Mouse (Mus musculus) small intestine, adult 2 months (tissue): ENCODE results near the gene Odf3. TPM values are rescaled to one million over a fixed set of nuclear protein-coding genes. Genes with fewer than 3 reads are reported as not detected.

Experiments
- H3K27ac ChIP-seq: fragments of 200-500 bp; 2 replicates; pipeline ENCODE4 v1.5.1; 2012; ENCODE audit warnings: low read depth, low read length, control low read depth, inconsistent platforms; ENCODE audit not compliant: insufficient read depth
- H3K27me3 ChIP-seq: fragments of 200-500 bp; 2 replicates; pipeline ENCODE4 v1.6.1; 2012; ENCODE audit warnings: mild to moderate bottlenecking, moderate library complexity, low read length, inconsistent platforms; ENCODE audit not compliant: control insufficient read depth, insufficient read depth
- H3K36me3 ChIP-seq: fragments of 200-500 bp; 2 replicates; pipeline ENCODE4 v1.6.1; 2012; ENCODE audit warnings: mild to moderate bottlenecking, low read length, control low read depth, inconsistent platforms; ENCODE audit not compliant: control insufficient read depth, insufficient read depth
- H3K4me1 ChIP-seq: fragments of 200-500 bp; 2 replicates; pipeline ENCODE4 v1.6.1; 2012; ENCODE audit warnings: low read length, inconsistent platforms, mixed read lengths; ENCODE audit not compliant: control insufficient read depth, insufficient read depth, insufficient read length
- H3K4me3 ChIP-seq: fragments of 200-500 bp; 2 replicates; pipeline ENCODE4 v1.5.1; 2012; ENCODE audit warnings: low read depth, mild to moderate bottlenecking, control low read depth, inconsistent platforms, low read length, moderate library complexity
- CTCF ChIP-seq: fragments of 200-500 bp; IDR thresholded peaks from 2 replicates; pipeline ENCODE4 v1.5.1; 2012; ENCODE audit warnings: low read depth, mild to moderate bottlenecking, control low read depth, inconsistent platforms, low read length, moderate library complexity, mixed read lengths; ENCODE audit not compliant: insufficient replicate concordance, insufficient read length; ENCODE audit errors: extremely low read depth
- POLR2A ChIP-seq: fragments of 200-500 bp; IDR thresholded peaks from 2 replicates; pipeline ENCODE4 v1.6.1; 2012; ENCODE audit warnings: low read depth, mild to moderate bottlenecking, control low read depth, inconsistent platforms, low read length, moderate library complexity
- WGBS: fragments of 180-500 bp; shearing (Covaris S2); methylation state at CpG from one replicate; pipeline ENCODE4 v1.1.7; 2018; 5-methylcytosine and 5-hydroxymethylcytosine counted together
- polyA plus RNA-seq: library from polyadenylated mRNA; depleted of rRNA; stranded (reverse); fragments of >200 nt; gene quantifications from 2 replicates; pipeline ENCODE4 v1.2.3, GENCODE M21; 2012; rRNA removed

Odf3 gene
- polyA plus RNA-seq, result not detected in 2 replicates

DNA sequence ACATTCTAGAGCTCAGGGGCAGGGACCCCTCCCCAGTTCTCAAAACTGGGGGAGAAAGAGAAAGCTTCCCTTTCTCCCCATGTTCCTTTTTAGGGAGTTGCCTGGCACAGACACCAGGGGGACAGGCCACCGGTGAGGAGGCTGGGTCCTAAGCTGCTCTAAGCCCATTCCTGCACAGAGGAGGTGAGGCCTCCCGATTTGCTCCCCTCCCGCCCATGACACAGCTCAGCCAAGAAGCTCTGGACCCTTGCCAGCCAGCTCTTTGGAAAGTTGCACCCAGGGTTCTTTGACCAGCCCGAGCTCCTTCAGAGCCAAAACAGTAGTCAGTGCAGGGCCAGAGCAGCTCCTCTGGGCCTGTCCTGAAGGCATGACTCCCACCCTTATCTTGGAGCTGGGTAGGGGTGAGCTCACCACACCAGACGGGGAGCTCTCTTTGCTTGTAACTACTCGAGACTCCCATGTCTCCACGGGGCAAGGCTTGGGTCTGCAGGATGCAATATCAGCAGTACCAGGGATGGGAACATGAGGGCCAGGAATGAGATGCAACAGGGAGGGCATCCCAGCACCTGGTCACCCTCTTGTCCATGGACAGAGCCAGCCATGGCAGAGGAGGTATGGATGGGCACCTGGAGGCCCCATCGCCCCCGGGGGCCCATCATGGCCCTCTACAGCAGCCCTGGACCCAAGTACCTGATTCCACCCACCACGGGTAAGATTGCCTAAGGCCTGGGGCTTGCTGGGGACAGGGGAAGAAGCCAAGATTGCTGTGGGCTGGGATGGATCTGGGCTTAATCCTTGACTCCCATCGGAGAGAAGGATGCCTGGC is at the start of gene Odf3:
Odf3 (plus strand) TSS at position 51 of the 826 bp plus-strand sequence.
- Histone ChIP-seq H3K36me3 (peaks cover 12% of the 10 kb centered on the region), H3K27ac (no peak within 1 kb of the TSS), H3K4me1 (no peaks in the 10 kb centered on the region), H3K27me3 (no peaks in the 10 kb centered on the region), H3K4me3 (no peak within 1 kb of the TSS)
- no peak for TF ChIP-seq CTCF
- TF ChIP-seq POLR2A, result no peak
- 53% methylated on average over 11 of the region's 11 CpGs for WGBS

DNA sequence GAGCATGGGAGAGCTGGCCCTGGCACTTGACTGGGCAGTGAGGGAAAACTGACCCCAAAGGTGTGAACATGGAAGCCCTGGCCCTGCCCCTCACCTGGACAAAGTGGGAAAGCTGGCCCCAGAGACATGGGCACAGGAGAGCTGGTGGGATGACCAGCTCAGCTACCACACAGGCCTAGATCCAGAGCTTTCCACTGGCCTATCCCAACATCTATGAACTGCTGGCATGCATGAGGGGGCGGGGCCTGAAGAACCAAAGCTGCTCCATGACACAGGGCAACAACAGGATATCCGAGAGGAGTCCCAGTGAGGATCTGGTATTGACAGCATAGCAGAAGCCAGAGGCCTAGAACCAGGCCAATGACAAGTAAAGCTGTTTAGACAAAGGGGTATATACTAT is 49.4 kb upstream of the Odf3 start:
- WGBS, result 69% methylated on average over 2 of the region's 2 CpGs
- Histone ChIP-seq H3K27me3 (no peaks in the 10 kb centered on the region; the same call in 1 of the 2 replicates), H3K4me3 (no peak overlapping the region), H3K36me3 (no peaks in the 10 kb centered on the region), H3K27ac (no peak overlapping the region), H3K4me1 (no peaks in the 10 kb centered on the region)
- TF ChIP-seq POLR2A, result no peak
- TF ChIP-seq CTCF, result no peak

- 65% methylated on average over 6 of the region's 6 CpGs for WGBS
- TF ChIP-seq CTCF (no peak), POLR2A (no peak)
- Histone ChIP-seq H3K4me1 (no peaks in the 10 kb centered on the region), H3K27ac (no peak overlapping the region), H3K4me3 (no peak overlapping the region), H3K36me3 (no peaks in the 10 kb centered on the region), H3K27me3 (no peaks in the 10 kb centered on the region; the same call in 1 of the 2 replicates)
These were observed 45.0 kb upstream of the Odf3 start for GRCm38 (mm10) chr7:140802629-140803028.

DNA sequence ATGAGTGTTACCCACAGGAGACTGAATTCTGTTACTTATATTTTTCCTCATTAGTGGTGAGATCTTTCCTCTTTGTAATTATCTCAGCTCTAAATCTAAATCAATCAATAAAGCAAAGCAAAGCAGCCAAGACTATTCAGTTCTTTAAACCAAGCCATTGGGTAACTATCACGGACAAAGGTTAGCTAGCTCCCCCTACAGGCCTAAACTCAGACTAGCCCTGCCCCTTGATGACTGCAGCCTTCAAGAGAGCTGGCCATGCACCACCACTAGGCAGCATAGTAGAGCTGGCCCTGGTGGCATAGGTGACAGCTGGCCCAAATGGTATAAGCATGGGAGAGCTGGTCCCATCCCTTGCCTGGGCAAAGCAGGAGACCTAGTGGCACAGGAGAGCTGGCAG is 41.9 kb upstream of the Odf3 start:
- H3K36me3 ChIP-seq, result no peaks in the 10 kb centered on the region
- no peaks in the 10 kb centered on the region for H3K4me1 ChIP-seq
- TF ChIP-seq POLR2A (no peak), CTCF (peak; percentile 60; the same call in 1 of the 2 replicates)
- no peak overlapping the region for H3K4me3 ChIP-seq
- no peaks in the 10 kb centered on the region for H3K27me3 ChIP-seq
- 3% methylated on average over 1 of the region's 1 CpGs for WGBS
- H3K27ac ChIP-seq, result no peak overlapping the region

GRCm38 (mm10) chr7:140810496-140810895 is 37.1 kb upstream of the Odf3 start:
- Histone ChIP-seq H3K36me3 (no peaks in the 10 kb centered on the region), H3K4me3 (no peak overlapping the region), H3K27me3 (no peaks in the 10 kb centered on the region), H3K4me1 (no peaks in the 10 kb centered on the region), H3K27ac (no peak overlapping the region)
- WGBS, result 90% methylated on average over 6 of the region's 6 CpGs
- TF ChIP-seq POLR2A (no peak), CTCF (no peak)

- Histone ChIP-seq H3K27me3 (no peaks in the 10 kb centered on the region; the same call in 1 of the 2 replicates), H3K4me3 (no peak overlapping the region), H3K36me3 (no peaks in the 10 kb centered on the region), H3K27ac (no peak overlapping the region), H3K4me1 (no peaks in the 10 kb centered on the region)
- WGBS, result 89% methylated on average over 13 of the region's 13 CpGs
- TF ChIP-seq CTCF, result no peak
- no peak for TF ChIP-seq POLR2A
These were observed 35.9 kb upstream of the Odf3 start for GRCm38 (mm10) chr7:140811714-140812113.

DNA sequence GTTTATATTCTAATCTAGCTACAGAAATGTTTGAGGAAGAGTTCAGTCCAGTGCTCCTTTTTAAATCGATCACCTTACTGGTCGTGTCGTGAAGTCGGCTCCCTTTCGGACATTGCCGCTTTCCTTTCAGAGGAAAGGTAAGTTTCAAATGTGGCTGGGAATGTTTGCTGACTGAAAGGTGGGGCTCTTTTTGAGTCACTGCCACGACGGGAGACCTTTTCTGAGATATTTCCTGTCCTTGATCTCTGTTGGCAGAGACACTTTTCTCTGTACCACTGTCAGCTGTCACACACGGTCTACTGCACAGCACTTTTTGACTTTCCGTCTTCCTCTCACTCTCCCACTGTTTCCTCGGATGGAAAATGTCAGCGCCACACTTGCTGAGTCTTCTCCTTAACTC is 34.8 kb upstream of the Odf3 start:
- TF ChIP-seq POLR2A (no peak), CTCF (no peak)
- WGBS, result 82% methylated on average over 12 of the region's 12 CpGs
- no peaks in the 10 kb centered on the region for H3K4me1 ChIP-seq
- no peaks in the 10 kb centered on the region for H3K36me3 ChIP-seq
- no peak overlapping the region for H3K27ac ChIP-seq
- no peak overlapping the region for H3K4me3 ChIP-seq
- H3K27me3 ChIP-seq, result no peaks in the 10 kb centered on the region; the same call in 1 of the 2 replicates
